Mouse (Mus musculus) stomach, embryonic 16.5 days (tissue): ENCODE data around the gene Atxn1. TPM values are rescaled to one million over a fixed set of nuclear protein-coding genes. Genes with fewer than 3 reads are reported as not detected.

Experiments used
- ATAC-seq: fragments of 200-750 bp; cut with Nextera tagmentation; 2 replicates; pipeline ENCODE4 v1.8.0; 2017; ENCODE audit warnings: moderate number of reproducible peaks, moderate TSS enrichment; ENCODE audit not compliant: insufficient read depth, low FRiP score
- H3K27ac ChIP-seq: fragments of 300-500 bp; sonication (generic); 2 replicates; pipeline ENCODE4 v1.5.1; 2014; ENCODE audit warnings: low read length
- H3K27me3 ChIP-seq: fragments of 300-500 bp; sonication (generic); 2 replicates; pipeline ENCODE4 v1.6.1; 2014; ENCODE audit warnings: low read length, control low read depth, mixed read lengths; ENCODE audit not compliant: control insufficient read depth, insufficient read depth
- H3K36me3 ChIP-seq: fragments of 300-500 bp; sonication (generic); 2 replicates; pipeline ENCODE4 v1.6.1; 2014; ENCODE audit warnings: low read length; ENCODE audit not compliant: control insufficient read depth, insufficient read depth
- H3K4me1 ChIP-seq: fragments of 300-500 bp; sonication (generic); 2 replicates; pipeline ENCODE4 v1.6.1; 2014; ENCODE audit warnings: low read length, control low read depth, mixed read lengths; ENCODE audit not compliant: control insufficient read depth, insufficient read depth
- H3K4me2 ChIP-seq: fragments of 300-500 bp; sonication (generic); 2 replicates; pipeline ENCODE4 v1.6.1; 2014; ENCODE audit warnings: low read depth, low read length, mixed read lengths
- H3K4me3 ChIP-seq: fragments of 300-500 bp; sonication (generic); replicated peaks from 2 replicates; pipeline ENCODE4 v1.5.1; 2014; ENCODE audit warnings: mild to moderate bottlenecking, low read length
- H3K9ac ChIP-seq: fragments of 300-500 bp; sonication (generic); 2 replicates; pipeline ENCODE4 v1.6.1; 2014; ENCODE audit warnings: low read length
- H3K9me3 ChIP-seq: fragments of 300-500 bp; sonication (generic); replicated peaks from 2 replicates; pipeline ENCODE4 v1.6.1; 2016; ENCODE audit warnings: low read length, control low read depth; ENCODE audit not compliant: control insufficient read depth
- WGBS: fragments of 180-500 bp; shearing (Covaris S2); extraction: QIAGEN DNeasy Blood & Tissue Kit; methylation state at CpG from one replicate; pipeline ENCODE4 v1.1.7; 2014; 5-methylcytosine and 5-hydroxymethylcytosine counted together
- polyA plus RNA-seq: library from polyadenylated mRNA; unstranded; fragments of >200 nt; fragmentation: Nextera tagmentation; extraction: Ambion mirVana; gene quantifications from 2 replicates; pipeline ENCODE4 v1.2.1, GENCODE M21; 2015

The Atxn1 gene
- polyA plus RNA-seq, 1 experiment from 2014 or later: 7.8 TPM

GRCm38 (mm10) chr13:45642913-45643312 lies 321.9 kb downstream of the Atxn1 start:
- no peaks in the 10 kb centered on the region for H3K36me3 ChIP-seq
- WGBS: 73% methylated on average over 7 of the region's 7 CpGs
- no peak overlapping the region for H3K4me3 ChIP-seq
- H3K27me3 ChIP-seq: no peaks in the 10 kb centered on the region
- no peak overlapping the region for H3K9ac ChIP-seq
- no peak overlapping the region for H3K4me2 ChIP-seq
- H3K9me3 ChIP-seq: no peaks in the 10 kb centered on the region
- no peak overlapping the region for H3K27ac ChIP-seq
- no peak for ATAC-seq
- 0 out of 2 replicates have a peak, but pooled peaks cover 3% of the 10 kb centered on the region for H3K4me1 ChIP-seq

GRCm38 (mm10) chr13:45640431-45640830 lies 324.4 kb downstream of the Atxn1 start:
- 61% methylated on average over 5 of the region's 5 CpGs for WGBS
- no peaks in the 10 kb centered on the region for H3K9me3 ChIP-seq
- no peak for ATAC-seq

GRCm38 (mm10) chr13:45638281-45638680 lies 326.5 kb downstream of the Atxn1 start:
- H3K9ac ChIP-seq: no peak overlapping the region
- no peaks in the 10 kb centered on the region for H3K27me3 ChIP-seq
- WGBS: 79% methylated on average over 1 of the region's 1 CpGs
- no peak overlapping the region for H3K4me3 ChIP-seq
- H3K9me3 ChIP-seq: no peaks in the 10 kb centered on the region
- no peak for ATAC-seq
- no peaks in the 10 kb centered on the region for H3K36me3 ChIP-seq
- no peak overlapping the region for H3K4me2 ChIP-seq
- H3K4me1 ChIP-seq: no peaks in the 10 kb centered on the region
- no peak overlapping the region for H3K27ac ChIP-seq

More at GRCm38 (mm10) chr13:45640431-45640830, 324.4 kb downstream of the Atxn1 start:
- Histone ChIP-seq H3K9ac (no peak overlapping the region), H3K36me3 (no peaks in the 10 kb centered on the region), H3K4me2 (no peak overlapping the region), H3K4me1 (0 out of 2 replicates have a peak, but pooled peaks cover 3% of the 10 kb centered on the region), H3K27ac (no peak overlapping the region), H3K27me3 (no peaks in the 10 kb centered on the region), H3K4me3 (no peak overlapping the region)

GRCm38 (mm10) chr13:45637324-45637723 lies 327.5 kb downstream of the Atxn1 start:
- no peaks in the 10 kb centered on the region for H3K9me3 ChIP-seq
- no peaks in the 10 kb centered on the region for H3K36me3 ChIP-seq
- no peaks in the 10 kb centered on the region for H3K4me1 ChIP-seq
- ATAC-seq: no peak
- 42% methylated on average over 8 of the region's 8 CpGs for WGBS
- no peak overlapping the region for H3K4me2 ChIP-seq
- no peak overlapping the region for H3K27ac ChIP-seq
- no peaks in the 10 kb centered on the region for H3K27me3 ChIP-seq
- H3K4me3 ChIP-seq: no peak overlapping the region
- H3K9ac ChIP-seq: no peak overlapping the region

GRCm38 (mm10) chr13:45636435-45636834 lies 328.4 kb downstream of the Atxn1 start:
- WGBS: 80% methylated on average over 3 of the region's 3 CpGs
- H3K4me3 ChIP-seq: no peak overlapping the region
- H3K4me1 ChIP-seq: no peaks in the 10 kb centered on the region
- H3K9ac ChIP-seq: no peak overlapping the region
- no peak overlapping the region for H3K4me2 ChIP-seq
- H3K27ac ChIP-seq: no peak overlapping the region
- no peak for ATAC-seq
- no peaks in the 10 kb centered on the region for H3K36me3 ChIP-seq
- H3K27me3 ChIP-seq: no peaks in the 10 kb centered on the region
- H3K9me3 ChIP-seq: no peaks in the 10 kb centered on the region

GRCm38 (mm10) chr13:45633918-45634317 lies 330.9 kb downstream of the Atxn1 start:
- no peaks in the 10 kb centered on the region for H3K36me3 ChIP-seq
- no peak overlapping the region for H3K4me3 ChIP-seq
- no peaks in the 10 kb centered on the region for H3K9me3 ChIP-seq
- H3K9ac ChIP-seq: no peak overlapping the region
- no peak overlapping the region for H3K27ac ChIP-seq
- ATAC-seq: no peak
- no peaks in the 10 kb centered on the region for H3K4me1 ChIP-seq
- H3K4me2 ChIP-seq: no peak overlapping the region
- no peaks in the 10 kb centered on the region for H3K27me3 ChIP-seq

- WGBS: 84% methylated on average over 3 of the region's 3 CpGs
- Histone ChIP-seq H3K27me3 (no peaks in the 10 kb centered on the region), H3K4me1 (no peaks in the 10 kb centered on the region), H3K36me3 (no peaks in the 10 kb centered on the region), H3K9me3 (no peaks in the 10 kb centered on the region), H3K4me2 (no peak overlapping the region), H3K9ac (no peak overlapping the region), H3K27ac (no peak overlapping the region), H3K4me3 (no peak overlapping the region)
- no peak for ATAC-seq
Observed at GRCm38 (mm10) chr13:45632133-45632532, 332.7 kb downstream of the Atxn1 start.

GRCm38 (mm10) chr13:45630518-45631290 lies 334.1 kb downstream of the Atxn1 start:
- no peak for ATAC-seq
- Histone ChIP-seq H3K4me3 (no peak overlapping the region), H3K9me3 (no peaks in the 10 kb centered on the region), H3K9ac (no peak overlapping the region), H3K4me1 (no peaks in the 10 kb centered on the region), H3K4me2 (no peak overlapping the region), H3K36me3 (no peaks in the 10 kb centered on the region), H3K27me3 (no peaks in the 10 kb centered on the region), H3K27ac (no peak overlapping the region)
- WGBS: 79% methylated on average over 12 of the region's 12 CpGs

GRCm38 (mm10) chr13:45629750-45630149 lies 335.1 kb downstream of the Atxn1 start:
- no peak overlapping the region for H3K27ac ChIP-seq
- H3K9me3 ChIP-seq: no peaks in the 10 kb centered on the region
- WGBS: 78% methylated on average over 1 of the region's 1 CpGs
- H3K27me3 ChIP-seq: no peaks in the 10 kb centered on the region
- no peak for ATAC-seq
- H3K4me1 ChIP-seq: no peaks in the 10 kb centered on the region
- H3K36me3 ChIP-seq: no peaks in the 10 kb centered on the region
- no peak overlapping the region for H3K4me3 ChIP-seq
- H3K4me2 ChIP-seq: no peak overlapping the region
- no peak overlapping the region for H3K9ac ChIP-seq
